ENCODE assay signal across 21 mouse cellular contexts in genomic region chr2:154508450-154508849, GRCm38 (mm10). TPM values are rescaled to one million over a fixed set of nuclear protein-coding genes. Genes with fewer than 3 reads are reported as not detected.
DNase-seq lines count a peak whose midpoint lies in the region; ATAC-seq and TF ChIP-seq lines count a peak whose summit lies in the region.
"Had no signal": no experiment of that assay in that cellular context is flagged by ENCODE, and none has a peak within 500 bp of the region (broad histone marks: within the 10 kb centered on the region; RNA-seq: fewer than 3 reads in every experiment).

No protein-coding gene starts in this region.

- no peak overlapping the region for H3K27ac ChIP-seq in forebrain, embryonic 12.5 days
- H3K27ac ChIP-seq in forebrain, postnatal 0 days (ENCODE audit: low read depth, low read length) = no peak overlapping the region
- 0 out of 2 replicates have a peak overlapping the region, but pooled peaks have one; percentile 28 for H3K27ac ChIP-seq in hindbrain, embryonic 15.5 days (replicated peaks)
- no peak overlapping the region for H3K27ac ChIP-seq in hindbrain, embryonic 12.5 days
- 0 out of 2 replicates have a peak overlapping the region, but pooled peaks have one; percentile 0 for H3K27ac ChIP-seq in liver, embryonic 13.5 days
- H3K27ac ChIP-seq in liver, postnatal 0 days (ENCODE audit: low read depth) = no peak overlapping the region
- H3K27ac ChIP-seq: forebrain, embryonic 10.5 days; intestine, embryonic 15.5 days had no signal

- H3K36me3 ChIP-seq in forebrain, embryonic 12.5 days (replicated peaks) = peaks cover 58% of the 10 kb centered on the region
- peaks cover 17% of the 10 kb centered on the region for H3K36me3 ChIP-seq in forebrain, postnatal 0 days (ENCODE audit: insufficient read depth)
- peaks cover 19% of the 10 kb centered on the region; the same call in 1 of the 2 replicates for H3K36me3 ChIP-seq in hindbrain, embryonic 15.5 days
- peaks cover 34% of the 10 kb centered on the region for H3K36me3 ChIP-seq in hindbrain, embryonic 12.5 days
- peaks cover 33% of the 10 kb centered on the region for H3K36me3 ChIP-seq in liver, embryonic 13.5 days
- H3K36me3 ChIP-seq in liver, postnatal 0 days (replicated peaks; ENCODE audit: insufficient read depth, low read length) = peaks cover 11% of the 10 kb centered on the region; the same call in 1 of the 2 replicates

- WGBS in forebrain, embryonic 12.5 days = 90% methylated on average over 4 of the region's 4 CpGs
- 81% methylated on average over 4 of the region's 4 CpGs for WGBS in forebrain, postnatal 0 days
- 85% methylated on average over 4 of the region's 4 CpGs for WGBS in hindbrain, embryonic 15.5 days
- WGBS in hindbrain, embryonic 12.5 days = 85% methylated on average over 4 of the region's 4 CpGs
- WGBS in liver, embryonic 13.5 days (ENCODE audit: insufficient replicate concordance) = 84% methylated on average over 4 of the region's 4 CpGs
- 83% methylated on average over 4 of the region's 4 CpGs for WGBS in liver, postnatal 0 days (ENCODE audit: insufficient replicate concordance)

- TF ChIP-seq EP300 in liver, postnatal 0 days (IDR thresholded peaks at IDR 0.05; ENCODE audit: low read depth) = no peak

- no peak overlapping the region for H3K4me3 ChIP-seq in forebrain, embryonic 12.5 days (replicated peaks)
- no peak overlapping the region for H3K4me3 ChIP-seq in forebrain, postnatal 0 days (ENCODE audit: low read depth, low read length)
- H3K4me3 ChIP-seq in hindbrain, embryonic 15.5 days = no peak overlapping the region
- H3K4me3 ChIP-seq in hindbrain, embryonic 12.5 days = no peak overlapping the region
- H3K4me3 ChIP-seq in liver, embryonic 13.5 days (replicated peaks) = no peak overlapping the region
- no peak overlapping the region for H3K4me3 ChIP-seq in liver, postnatal 0 days (ENCODE audit: low read depth, low read length)
- H3K4me3 ChIP-seq: forebrain, embryonic 10.5 days; heart, embryonic 13.5 days; intestine, embryonic 15.5 days had no signal

- 0 out of 2 replicates have a peak overlapping the region, but pooled peaks have one; percentile 4 for H3K9ac ChIP-seq in forebrain, embryonic 12.5 days
- H3K9ac ChIP-seq in forebrain, postnatal 0 days = no peak overlapping the region
- no peak overlapping the region for H3K9ac ChIP-seq in hindbrain, embryonic 15.5 days
- H3K9ac ChIP-seq in hindbrain, embryonic 12.5 days = no peak overlapping the region
- no peak overlapping the region for H3K9ac ChIP-seq in liver, embryonic 13.5 days
- no peak overlapping the region for H3K9ac ChIP-seq in liver, postnatal 0 days (replicated peaks)
- H3K9ac ChIP-seq: heart, embryonic 13.5 days; intestine, embryonic 15.5 days had no signal

- no peaks in the 10 kb centered on the region for H3K9me3 ChIP-seq in forebrain, embryonic 12.5 days
- H3K9me3 ChIP-seq in forebrain, postnatal 0 days (ENCODE audit: low read length) = no peaks in the 10 kb centered on the region
- H3K9me3 ChIP-seq in hindbrain, embryonic 15.5 days = no peaks in the 10 kb centered on the region
- no peaks in the 10 kb centered on the region for H3K9me3 ChIP-seq in hindbrain, embryonic 12.5 days (replicated peaks)
- H3K9me3 ChIP-seq in liver, embryonic 13.5 days (replicated peaks) = no peaks in the 10 kb centered on the region
- no peaks in the 10 kb centered on the region for H3K9me3 ChIP-seq in liver, postnatal 0 days (ENCODE audit: low read length)
- H3K9me3 ChIP-seq: forebrain, embryonic 10.5 days; G1E; heart, embryonic 13.5 days; intestine, embryonic 15.5 days had no signal

- H3K4me1 ChIP-seq in forebrain, embryonic 12.5 days = peaks cover 3% of the 10 kb centered on the region; the same call in 1 of the 2 replicates
- no peaks in the 10 kb centered on the region for H3K4me1 ChIP-seq in forebrain, postnatal 0 days (ENCODE audit: insufficient read depth)
- peaks cover 3% of the 10 kb centered on the region for H3K4me1 ChIP-seq in hindbrain, embryonic 15.5 days (replicated peaks)
- H3K4me1 ChIP-seq in hindbrain, embryonic 12.5 days = 0 out of 2 replicates have a peak, but pooled peaks cover 2% of the 10 kb centered on the region
- peaks cover 12% of the 10 kb centered on the region for H3K4me1 ChIP-seq in liver, embryonic 13.5 days (replicated peaks)
- peaks cover 4% of the 10 kb centered on the region; the same call in 1 of the 2 replicates for H3K4me1 ChIP-seq in liver, postnatal 0 days (ENCODE audit: insufficient read depth)
- H3K4me1 ChIP-seq: forebrain, embryonic 10.5 days; intestine, embryonic 15.5 days had no signal

- no peaks in the 10 kb centered on the region for H3K27me3 ChIP-seq in forebrain, embryonic 12.5 days
- no peaks in the 10 kb centered on the region for H3K27me3 ChIP-seq in forebrain, postnatal 0 days (ENCODE audit: insufficient read depth, low read length)
- H3K27me3 ChIP-seq in hindbrain, embryonic 15.5 days = no peaks in the 10 kb centered on the region
- no peaks in the 10 kb centered on the region for H3K27me3 ChIP-seq in hindbrain, embryonic 12.5 days
- no peaks in the 10 kb centered on the region for H3K27me3 ChIP-seq in liver, embryonic 13.5 days
- H3K27me3 ChIP-seq in liver, postnatal 0 days (ENCODE audit: insufficient read depth, low read length) = no peaks in the 10 kb centered on the region
- H3K27me3 ChIP-seq: CH12.LX; heart, embryonic 13.5 days; intestine, embryonic 15.5 days; Patski had no signal

- no peak for DNase-seq in forebrain, postnatal 0 days
- no peak for DNase-seq in liver, embryonic 13.5 days
- DNase-seq in liver, postnatal 0 days = no peak
- DNase-seq: B cell, adult 2 months; gastrocnemius, postnatal 14 days; heart, postnatal 14 days; heart, postnatal 4 days had no signal

- ATAC-seq in forebrain, embryonic 12.5 days (ENCODE audit: low FRiP score) = no peak
- ATAC-seq in forebrain, postnatal 0 days = no peak
- no peak for ATAC-seq in hindbrain, embryonic 15.5 days (ENCODE audit: low FRiP score, low read depth)
- no peak for ATAC-seq in hindbrain, embryonic 12.5 days (ENCODE audit: low FRiP score)
- ATAC-seq in liver, embryonic 13.5 days (ENCODE audit: low read depth) = no peak
- ATAC-seq in liver, postnatal 0 days = no peak
- ATAC-seq: Patski had no signal

- TF ChIP-seq CTCF in forebrain, postnatal 0 days (IDR thresholded peaks at IDR 0.05; ENCODE audit: low read depth) = no peak
- no peak for TF ChIP-seq CTCF in liver, postnatal 0 days (IDR thresholded peaks at IDR 0.05; ENCODE audit: low read depth)

- no peak overlapping the region for H3K4me2 ChIP-seq in forebrain, embryonic 12.5 days
- no peak overlapping the region for H3K4me2 ChIP-seq in forebrain, postnatal 0 days (ENCODE audit: low read depth)
- no peak overlapping the region for H3K4me2 ChIP-seq in hindbrain, embryonic 15.5 days
- no peak overlapping the region for H3K4me2 ChIP-seq in hindbrain, embryonic 12.5 days (replicated peaks)
- H3K4me2 ChIP-seq in liver, embryonic 13.5 days = no peak overlapping the region
- H3K4me2 ChIP-seq in liver, postnatal 0 days (ENCODE audit: low read depth, low read length) = no peak overlapping the region
- H3K4me2 ChIP-seq: heart, embryonic 13.5 days; intestine, embryonic 15.5 days had no signal

RNA-seq across cellular contexts. Expression of gene 1700003F12Rik, which starts 38.4 kb away (rescaled TPM):
- 2.3 and 2.5 TPM in 2 replicates for polyA plus RNA-seq in forebrain, embryonic 12.5 days (2016; fragmentation: Nextera tagmentation; extraction: Ambion mirVana)
- 1.7 and 6.4 TPM in 2 replicates for total RNA-seq in forebrain, postnatal 0 days (2014; rRNA removed)
- polyA plus RNA-seq in forebrain, postnatal 0 days (2015; fragmentation: Nextera tagmentation; extraction: Ambion mirVana) = 2.8 and 3.2 TPM in 2 replicates
- 1.7 and 2.7 TPM in 2 replicates for polyA plus RNA-seq in hindbrain, embryonic 15.5 days (2015; fragmentation: Nextera tagmentation; extraction: Ambion mirVana)
- 1.4 and 3.2 TPM in 2 replicates for polyA plus RNA-seq in hindbrain, embryonic 12.5 days (2016; fragmentation: Nextera tagmentation; extraction: Ambion mirVana)
- polyA plus RNA-seq in liver, embryonic 13.5 days (2015; fragmentation: Nextera tagmentation; extraction: Ambion mirVana) = 1.3 and 1.5 TPM in 2 replicates
- 3.1 and 3.8 TPM in 2 replicates for polyA plus RNA-seq in liver, postnatal 0 days (2015; fragmentation: Nextera tagmentation; extraction: Ambion mirVana)
- total RNA-seq: G1E; heart, adult 18-20 months had no signal
- polyA plus RNA-seq: G1E; heart, embryonic 13.5 days had no signal

RNA-seq across cellular contexts. Expression of gene Actl10, which starts 43.1 kb away (rescaled TPM):
- polyA plus RNA-seq in forebrain, embryonic 12.5 days (2016; fragmentation: Nextera tagmentation; extraction: Ambion mirVana) = 0.66 and 0.86 TPM in 2 replicates
- total RNA-seq in forebrain, postnatal 0 days (2014; rRNA removed) = 0.15 and 0.48 TPM in 2 replicates
- polyA plus RNA-seq in forebrain, postnatal 0 days (2015; fragmentation: Nextera tagmentation; extraction: Ambion mirVana) = 0.13 TPM in 1 of 2 replicates, not detected in the other
- polyA plus RNA-seq in hindbrain, embryonic 15.5 days (2015; fragmentation: Nextera tagmentation; extraction: Ambion mirVana) = 0.52 and 0.76 TPM in 2 replicates
- 0.92 and 0.96 TPM in 2 replicates for polyA plus RNA-seq in hindbrain, embryonic 12.5 days (2016; fragmentation: Nextera tagmentation; extraction: Ambion mirVana)
- polyA plus RNA-seq in liver, embryonic 13.5 days (2015; fragmentation: Nextera tagmentation; extraction: Ambion mirVana) = not detected in 2 replicates
- 0.07 TPM in 1 of 2 replicates, not detected in the other for polyA plus RNA-seq in liver, postnatal 0 days (2015; fragmentation: Nextera tagmentation; extraction: Ambion mirVana)
- total RNA-seq: adrenal gland, postnatal 10 days; adrenal gland, postnatal 36 days; gastrocnemius, postnatal 14 days; heart, adult 18-20 months; heart, postnatal 14 days had no signal
- polyA plus RNA-seq: embryonic facial prominence, embryonic 11.5 days; embryonic facial prominence, embryonic 14.5 days; G1E; Patski had no signal

RNA-seq across cellular contexts. Expression of gene Necab3, which starts 50.2 kb away (rescaled TPM):
- polyA plus RNA-seq in forebrain, embryonic 12.5 days (2016; fragmentation: Nextera tagmentation; extraction: Ambion mirVana) = 8.7 and 11.0 TPM in 2 replicates
- 14.5 and 16.3 TPM in 2 replicates for total RNA-seq in forebrain, postnatal 0 days (2014; rRNA removed)
- 14.7 and 17.2 TPM in 2 replicates for polyA plus RNA-seq in forebrain, postnatal 0 days (2015; fragmentation: Nextera tagmentation; extraction: Ambion mirVana)
- 20.3 and 21.4 TPM in 2 replicates for polyA plus RNA-seq in hindbrain, embryonic 15.5 days (2015; fragmentation: Nextera tagmentation; extraction: Ambion mirVana)
- 11.6 and 12.3 TPM in 2 replicates for polyA plus RNA-seq in hindbrain, embryonic 12.5 days (2016; fragmentation: Nextera tagmentation; extraction: Ambion mirVana)
- 0.81 and 0.88 TPM in 2 replicates for polyA plus RNA-seq in liver, embryonic 13.5 days (2015; fragmentation: Nextera tagmentation; extraction: Ambion mirVana)
- 0.13 and 0.19 TPM in 2 replicates for polyA plus RNA-seq in liver, postnatal 0 days (2015; fragmentation: Nextera tagmentation; extraction: Ambion mirVana)

Comparison
In these comparisons a context has a peak if more than half of its experiments do, and no peak if none do; other contexts are left out.
1. H3K27ac ChIP-seq: peak in hindbrain, embryonic 15.5 days (single experiment) and liver, embryonic 13.5 days (single experiment); none in forebrain, embryonic 12.5 days (single experiment), forebrain, postnatal 0 days (single experiment), hindbrain, embryonic 12.5 days (single experiment) and liver, postnatal 0 days (single experiment).